Mouse (Mus musculus) forebrain, embryonic 11.5 days (tissue): ENCODE data around the gene Tgif2. TPM values are rescaled to one million over a fixed set of nuclear protein-coding genes. Genes with fewer than 3 reads are reported as not detected.

Experiments used
- ATAC-seq: fragments of 200-750 bp; cut with Nextera tagmentation; replicated peaks from 2 replicates; pipeline ENCODE4 v1.8.0; 2017; ENCODE audit warnings: moderate TSS enrichment; ENCODE audit not compliant: low FRiP score
- DNase-seq: peaks from one replicate; pipeline ENCODE4 v3.0.0-alpha.2; 2017; ENCODE audit warnings: low spot score
- H3K27ac ChIP-seq: fragments of 300-500 bp; sonication (generic); 2 replicates; pipeline ENCODE4 v1.5.1; 2014; ENCODE audit warnings: low read depth, low read length
- H3K27me3 ChIP-seq: fragments of 300-500 bp; sonication (generic); 2 replicates; pipeline ENCODE4 v1.6.1; 2014; ENCODE audit warnings: mild to moderate bottlenecking, low read length, mixed read lengths; ENCODE audit not compliant: control insufficient read depth, insufficient read depth
- H3K36me3 ChIP-seq: fragments of 300-500 bp; sonication (generic); 2 replicates; pipeline ENCODE4 v1.6.1; 2014; ENCODE audit warnings: mild to moderate bottlenecking, low read length, moderate library complexity, mixed read lengths; ENCODE audit not compliant: control insufficient read depth, insufficient read depth
- H3K4me1 ChIP-seq: fragments of 300-500 bp; sonication (generic); replicated peaks from 2 replicates; pipeline ENCODE4 v1.6.1; 2014; ENCODE audit warnings: low read length, mixed read lengths; ENCODE audit not compliant: control insufficient read depth, insufficient read depth
- H3K4me2 ChIP-seq: fragments of 300-500 bp; sonication (generic); 2 replicates; pipeline ENCODE4 v1.6.1; 2014; ENCODE audit warnings: low read depth, mild to moderate bottlenecking, low read length, moderate library complexity, mixed read lengths; ENCODE audit not compliant: severe bottlenecking
- H3K4me3 ChIP-seq: fragments of 300-500 bp; sonication (generic); 2 replicates; pipeline ENCODE4 v1.5.1; 2014; ENCODE audit warnings: low read depth, low read length
- H3K9ac ChIP-seq: fragments of 300-500 bp; sonication (generic); 2 replicates; pipeline ENCODE4 v1.6.1; 2014; ENCODE audit warnings: low read length
- H3K9me3 ChIP-seq: fragments of 300-500 bp; sonication (generic); 2 replicates; pipeline ENCODE4 v1.6.1; 2016; ENCODE audit warnings: low read length, mixed read lengths; ENCODE audit not compliant: control insufficient read depth
- WGBS: fragments of 180-500 bp; shearing (Covaris S2); extraction: QIAGEN DNeasy Blood & Tissue Kit; methylation state at CpG from one replicate; pipeline ENCODE4 v1.1.7; 2014; 5-methylcytosine and 5-hydroxymethylcytosine counted together
- polyA plus RNA-seq: library from polyadenylated mRNA; unstranded; fragments of >200 nt; fragmentation: Nextera tagmentation; extraction: Ambion mirVana; gene quantifications from 2 replicates; pipeline ENCODE4 v1.2.1, GENCODE M21; 2014

Tgif2 gene
- polyA plus RNA-seq, 1 experiment from 2014 or later, result 109 TPM

DNA sequence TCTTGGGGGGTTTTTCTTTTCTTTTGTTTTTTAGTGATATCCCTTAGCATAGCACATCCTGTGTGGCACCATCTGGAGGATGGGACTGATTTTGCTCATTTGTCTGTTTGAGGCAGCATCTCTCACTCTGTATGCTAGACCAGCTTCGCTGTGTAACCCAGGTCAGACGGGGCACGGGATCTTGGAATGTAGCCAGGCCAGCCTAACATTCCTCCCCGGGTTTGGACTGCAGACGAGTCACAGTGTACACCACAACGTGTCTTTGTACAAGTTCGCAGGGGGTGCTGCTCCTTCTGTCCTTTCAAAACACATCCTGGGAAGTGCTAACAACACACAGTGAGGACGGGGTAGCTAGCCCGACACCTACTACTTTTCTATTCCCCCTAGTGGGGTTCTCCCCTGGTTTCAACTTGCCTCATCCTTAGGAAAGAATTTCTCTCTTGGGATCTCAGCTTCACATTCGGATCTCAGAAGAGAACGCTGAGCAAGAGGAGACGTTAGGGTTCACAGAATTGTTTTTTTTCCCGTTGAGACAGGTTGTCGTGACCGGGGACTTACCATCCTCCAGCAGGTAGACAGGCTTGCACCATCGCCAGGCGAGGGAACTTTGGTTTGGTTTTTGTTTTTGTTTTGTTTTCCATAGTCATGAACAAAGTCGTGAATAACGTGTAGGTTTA lies 22.4 kb downstream of the Tgif2 start:
- Histone ChIP-seq H3K27ac (peak overlapping the region; percentile 88), H3K4me1 (peaks cover 2% of the 10 kb centered on the region; the same call in 1 of the 2 replicates), H3K27me3 (no peaks in the 10 kb centered on the region), H3K4me3 (peak overlapping the region; percentile 81), H3K4me2 (peak overlapping the region; percentile 60), H3K36me3 (no peaks in the 10 kb centered on the region; the same call in 1 of the 2 replicates), H3K9ac (peak overlapping the region; percentile 89), H3K9me3 (no peaks in the 10 kb centered on the region)
- ATAC-seq (peak; percentile 34; the same call in 1 of the 2 replicates), DNase-seq (peak; percentile 67)
- WGBS, result under 1% methylated on average over 19 of the region's 19 CpGs

DNA sequence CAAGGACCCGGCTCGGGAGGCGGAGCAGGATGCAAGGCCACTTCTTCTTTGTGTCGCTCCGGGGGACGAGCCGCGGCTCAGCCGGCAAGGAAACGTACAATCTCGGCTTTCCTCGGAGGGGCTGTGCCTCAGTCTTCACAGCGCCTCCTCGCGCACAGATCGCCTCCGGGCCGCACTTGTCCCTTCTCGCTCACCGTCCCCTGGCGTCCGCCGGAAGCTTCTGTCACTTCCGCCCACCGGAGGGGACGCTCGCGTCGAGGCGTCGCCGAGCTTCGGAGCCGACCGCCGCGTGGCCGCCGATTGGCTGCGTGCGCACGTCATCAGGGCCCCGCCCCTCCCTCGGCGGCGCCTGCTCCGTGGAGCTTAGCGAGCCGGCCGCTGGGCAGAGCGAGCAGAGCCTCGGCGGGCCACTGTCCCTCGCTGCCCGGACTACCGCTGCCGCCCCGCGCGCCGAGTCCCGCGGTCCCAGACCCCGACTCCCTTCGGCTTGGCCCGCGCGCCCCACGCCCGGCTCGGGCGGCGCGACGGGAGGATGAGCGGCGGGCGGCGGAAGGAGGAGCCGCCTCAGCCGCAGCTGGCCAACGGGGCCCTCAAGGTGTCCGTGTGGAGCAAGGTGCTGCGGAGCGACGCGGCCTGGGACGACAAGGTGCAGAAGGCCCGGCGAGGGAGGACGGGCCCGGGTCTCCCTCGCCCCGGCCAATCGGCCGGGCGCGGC lies 23.1 kb downstream of the Tgif2 start, which contains the start of gene Rab5if:
Gene Rab5if (plus strand): TSS at position 357 of the 715 bp plus-strand sequence.
- H3K36me3 ChIP-seq, result no peaks in the 10 kb centered on the region; the same call in 1 of the 2 replicates
- ATAC-seq, result peak; percentile 97
- WGBS, result under 1% methylated on average over 89 of the region's 98 CpGs

DNA sequence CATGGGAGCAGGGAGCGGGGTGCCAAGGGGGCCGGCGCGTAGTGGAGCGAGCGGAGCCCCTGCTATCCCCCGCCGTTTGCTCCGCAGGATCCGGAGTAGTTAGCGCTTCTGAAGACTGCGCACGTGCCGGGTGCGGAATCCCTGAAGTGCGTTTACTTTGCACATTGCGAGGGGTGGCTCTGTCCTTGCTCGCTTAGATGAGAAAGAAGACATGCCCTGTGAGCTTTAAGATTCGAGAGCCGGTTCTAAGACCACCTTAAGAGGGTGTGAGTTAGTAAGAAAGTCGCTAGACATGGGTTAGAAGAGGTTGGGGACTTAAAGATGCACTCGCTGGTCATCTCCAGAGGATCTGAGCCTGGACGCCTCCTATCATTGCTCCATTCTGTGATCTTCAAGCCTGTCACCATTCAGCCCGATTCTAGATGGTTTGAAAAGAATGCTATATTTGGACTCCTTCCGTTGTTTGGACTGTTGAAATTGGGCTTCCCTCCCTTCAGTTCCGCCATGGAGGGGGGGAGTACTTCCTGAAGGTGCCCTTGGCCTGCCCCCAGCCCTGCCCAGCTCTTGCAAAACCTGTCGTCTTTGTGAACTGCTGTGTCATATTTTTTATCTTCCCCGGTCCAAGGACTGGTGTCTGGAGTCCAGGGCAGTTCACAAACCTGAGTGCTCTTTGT lies 23.8 kb downstream of the Tgif2 start:
- H3K4me3 ChIP-seq, result peak overlapping the region; percentile 81
- peaks cover 2% of the 10 kb centered on the region; the same call in 1 of the 2 replicates for H3K4me1 ChIP-seq
- H3K9ac ChIP-seq, result peak overlapping the region; percentile 85
- H3K27me3 ChIP-seq, result no peaks in the 10 kb centered on the region
- peak overlapping the region; percentile 69 for H3K4me2 ChIP-seq
- ATAC-seq, result no peak
- no peaks in the 10 kb centered on the region; the same call in 1 of the 2 replicates for H3K36me3 ChIP-seq
- H3K9me3 ChIP-seq, result no peaks in the 10 kb centered on the region
- DNase-seq, result no peak
- no peak overlapping the region for H3K27ac ChIP-seq
- WGBS, result 4% methylated on average over 28 of the region's 28 CpGs

More for the DNA sequence above, 23.1 kb downstream of the Tgif2 start, which contains the start of gene Rab5if:
- Histone ChIP-seq H3K9me3 (no peaks in the 10 kb centered on the region), H3K4me1 (peaks cover 2% of the 10 kb centered on the region; the same call in 1 of the 2 replicates), H3K4me2 (peak within 1 kb of the TSS; percentile 69), H3K27ac (peak within 1 kb of the TSS; percentile 88), H3K9ac (peak within 1 kb of the TSS; percentile 89), H3K27me3 (no peaks in the 10 kb centered on the region), H3K4me3 (peak within 1 kb of the TSS; percentile 81)
- DNase-seq, result peak; percentile 99

DNA sequence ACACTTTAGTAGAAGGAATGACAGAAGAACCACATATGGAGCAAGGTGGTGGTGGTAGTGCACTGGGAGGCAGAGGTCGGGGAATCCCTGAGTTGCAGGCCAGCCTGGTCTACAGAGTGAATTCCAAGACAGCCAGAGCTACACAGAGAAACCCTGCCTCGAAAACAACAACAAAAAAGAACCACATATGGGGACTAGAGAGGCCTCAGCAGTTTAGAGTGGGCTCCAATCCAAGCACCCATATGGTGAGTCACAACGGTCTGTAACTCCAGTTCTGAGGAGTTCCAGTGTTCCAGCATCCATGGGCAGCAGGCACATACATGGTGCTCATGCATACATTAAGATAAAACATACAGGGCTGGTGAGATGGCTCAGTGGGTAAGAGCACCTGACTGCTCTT lies 24.7 kb downstream of the Tgif2 start:
- no peak overlapping the region for H3K9ac ChIP-seq
- DNase-seq, result no peak
- H3K27ac ChIP-seq, result no peak overlapping the region
- WGBS, result 90% methylated on average over 3 of the region's 3 CpGs
- H3K4me1 ChIP-seq, result peaks cover 2% of the 10 kb centered on the region; the same call in 1 of the 2 replicates
- H3K27me3 ChIP-seq, result no peaks in the 10 kb centered on the region
- peak overlapping the region; percentile 81; the same call in 1 of the 2 replicates for H3K4me3 ChIP-seq
- no peak overlapping the region for H3K4me2 ChIP-seq
- H3K36me3 ChIP-seq, result no peaks in the 10 kb centered on the region; the same call in 1 of the 2 replicates
- H3K9me3 ChIP-seq, result no peaks in the 10 kb centered on the region
- no peak for ATAC-seq

DNA sequence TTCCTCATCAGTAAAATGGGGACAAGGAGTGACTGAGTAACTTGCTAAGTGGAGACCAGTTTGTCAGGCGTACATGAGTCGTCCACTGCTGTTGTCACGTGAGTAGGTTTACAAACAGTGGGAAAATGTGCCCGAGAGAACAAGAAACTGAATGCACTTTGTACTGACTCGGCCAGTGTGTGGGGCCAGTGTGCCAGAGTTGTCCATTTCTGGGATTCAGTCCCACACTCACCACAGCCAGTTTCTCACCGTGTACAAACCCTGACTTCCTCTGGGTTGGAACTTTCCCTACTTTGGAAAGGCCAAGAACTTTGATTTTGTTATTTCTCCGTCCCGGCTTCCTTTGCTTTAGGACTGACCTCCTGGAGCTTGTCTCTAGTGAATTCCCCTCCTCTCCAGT lies 29.2 kb downstream of the Tgif2 start:
- H3K36me3 ChIP-seq, result no peaks in the 10 kb centered on the region; the same call in 1 of the 2 replicates
- WGBS, result 88% methylated on average over 8 of the region's 8 CpGs
- no peak overlapping the region for H3K4me2 ChIP-seq
- H3K9me3 ChIP-seq, result no peaks in the 10 kb centered on the region
- H3K27me3 ChIP-seq, result no peaks in the 10 kb centered on the region
- ATAC-seq (no peak), DNase-seq (no peak)
- no peak overlapping the region for H3K9ac ChIP-seq
- H3K4me1 ChIP-seq, result peaks cover 1% of the 10 kb centered on the region; the same call in 1 of the 2 replicates
- H3K4me3 ChIP-seq, result no peak overlapping the region
- no peak overlapping the region for H3K27ac ChIP-seq

DNA sequence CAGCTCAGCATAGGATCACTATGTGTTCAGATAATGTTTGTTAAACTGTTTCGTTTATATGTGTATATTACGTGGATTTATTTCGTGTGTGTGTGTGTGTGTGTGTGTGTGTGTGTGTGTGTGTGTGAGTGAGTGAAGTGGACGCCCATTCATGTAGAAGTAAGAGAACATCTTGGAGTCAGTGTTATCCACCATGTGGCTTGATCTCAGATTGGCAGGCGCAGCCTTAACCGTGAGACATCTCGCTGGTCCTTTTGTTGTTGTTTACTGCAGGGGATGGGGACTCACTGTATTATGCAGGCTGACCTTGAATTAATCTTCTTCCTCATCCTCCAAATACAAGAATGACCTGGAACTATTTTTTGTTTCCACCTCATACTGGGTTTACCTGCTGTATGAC lies 29.7 kb downstream of the Tgif2 start:
- Histone ChIP-seq H3K36me3 (no peaks in the 10 kb centered on the region; the same call in 1 of the 2 replicates), H3K9ac (no peak overlapping the region), H3K27ac (no peak overlapping the region), H3K27me3 (no peaks in the 10 kb centered on the region), H3K4me3 (no peak overlapping the region), H3K9me3 (no peaks in the 10 kb centered on the region), H3K4me1 (no peaks in the 10 kb centered on the region; the same call in 1 of the 2 replicates), H3K4me2 (no peak overlapping the region)
- no peak for ATAC-seq
- no peak for DNase-seq
- 94% methylated on average over 7 of the region's 7 CpGs for WGBS

DNA sequence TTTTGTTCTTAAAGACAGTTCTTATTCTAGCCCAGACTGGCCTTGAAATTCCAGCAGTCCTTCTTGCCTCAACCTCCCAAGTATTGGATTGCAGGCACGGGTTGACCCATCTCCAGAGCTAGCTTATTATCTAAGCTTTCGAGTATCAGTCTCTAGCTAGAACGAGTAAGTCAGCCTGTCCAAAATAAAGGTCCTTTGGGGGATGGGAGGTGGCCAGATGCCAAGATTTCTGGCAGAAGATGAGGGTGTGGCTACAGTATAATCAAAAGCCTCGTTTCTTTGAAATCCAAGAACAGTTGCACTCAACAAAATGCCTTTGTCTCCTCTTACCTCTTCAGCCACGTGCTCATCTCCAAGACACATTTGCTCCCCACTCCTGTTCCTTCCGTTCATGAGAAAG lies 30.7 kb downstream of the Tgif2 start:
- H3K4me3 ChIP-seq, result no peak overlapping the region
- no peaks in the 10 kb centered on the region; the same call in 1 of the 2 replicates for H3K36me3 ChIP-seq
- no peaks in the 10 kb centered on the region for H3K9me3 ChIP-seq
- no peak overlapping the region for H3K27ac ChIP-seq
- H3K4me1 ChIP-seq, result no peaks in the 10 kb centered on the region
- WGBS, result 77% methylated on average over 6 of the region's 6 CpGs
- DNase-seq (no peak), ATAC-seq (no peak)
- H3K9ac ChIP-seq, result no peak overlapping the region
- H3K4me2 ChIP-seq, result no peak overlapping the region
- H3K27me3 ChIP-seq, result no peaks in the 10 kb centered on the region

DNA sequence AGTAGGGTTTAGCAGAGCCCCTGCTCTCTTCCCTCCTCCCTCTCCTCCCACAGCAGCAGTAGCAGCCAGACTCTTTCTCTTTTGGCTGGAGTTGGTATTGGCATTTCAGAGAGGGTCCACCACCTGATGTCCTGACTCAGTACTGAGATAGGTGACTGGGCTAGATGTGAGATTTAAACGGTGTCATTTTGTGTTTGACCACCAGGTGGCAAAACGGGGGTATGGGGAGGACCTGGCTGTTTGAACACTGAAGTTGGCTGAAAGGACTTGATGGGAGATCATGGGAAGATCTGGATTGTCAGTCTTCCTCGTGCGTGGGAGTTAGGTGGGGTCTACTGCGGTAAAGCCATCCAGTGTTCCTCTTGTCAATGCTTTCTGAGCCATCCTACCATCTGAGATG lies 33.8 kb downstream of the Tgif2 start:
- H3K9me3 ChIP-seq, result no peaks in the 10 kb centered on the region
- H3K4me1 ChIP-seq, result no peaks in the 10 kb centered on the region
- H3K27ac ChIP-seq, result no peak overlapping the region
- WGBS, result 36% methylated on average over 5 of the region's 5 CpGs
- H3K27me3 ChIP-seq, result no peaks in the 10 kb centered on the region
- no peak overlapping the region for H3K4me3 ChIP-seq
- DNase-seq (peak; percentile 78), ATAC-seq (no peak)
- no peak overlapping the region for H3K4me2 ChIP-seq
- no peaks in the 10 kb centered on the region; the same call in 1 of the 2 replicates for H3K36me3 ChIP-seq
- H3K9ac ChIP-seq, result no peak overlapping the region
